29 mouse cellular contexts compared by ENCODE assay signal in genomic region chr5:147651233-147651632, GRCm38 (mm10).
A peak's percentile ranks its signal among the peaks of the same experiment; 100 is the strongest.
DNase-seq lines count a peak whose midpoint lies in the region; ATAC-seq and TF ChIP-seq lines count a peak whose summit lies in the region.
"Had no signal": no experiment of that assay in that cellular context is flagged by ENCODE, and none has a peak within 500 bp of the region (broad histone marks: within the 10 kb centered on the region; RNA-seq: fewer than 3 reads in every experiment).

No protein-coding gene starts in this region.

- no peak overlapping the region for H3K4me3 ChIP-seq in heart, adult 2 months
- H3K4me3 ChIP-seq in heart, embryonic 12.5 days = no peak overlapping the region
- H3K4me3 ChIP-seq in testis, adult 2 months (ENCODE audit: control insufficient read depth, low read depth, low read length) = peak overlapping the region; percentile 46
- no peak overlapping the region for H3K4me3 ChIP-seq in cortical plate, adult 2 months (ENCODE audit: insufficient read depth, low read length)
- H3K4me3 ChIP-seq: embryonic facial prominence, embryonic 10.5 days; embryonic facial prominence, embryonic 13.5 days; erythroblast, embryonic 14.5 days; forebrain, embryonic 12.5 days; forebrain, embryonic 15.5 days; heart, embryonic 15.5 days; hindbrain, embryonic 10.5 days; hindbrain, embryonic 13.5 days; intestine, embryonic 15.5 days had no signal

- 66% methylated on average over 14 of the region's 14 CpGs for WGBS in heart, adult 2 months
- 86% methylated on average over 14 of the region's 14 CpGs for WGBS in heart, embryonic 12.5 days

- no peak for TF ChIP-seq CTCF in heart, adult 2 months (IDR thresholded peaks at IDR 0.05)
- no peak for TF ChIP-seq CTCF in testis, adult 2 months (IDR thresholded peaks at IDR 0.05; ENCODE audit: control insufficient read depth, insufficient read depth, insufficient replicate concordance, low read depth, low read length)
- TF ChIP-seq CTCF in cortical plate, adult 2 months (IDR thresholded peaks at IDR 0.05; ENCODE audit: extremely low read depth, insufficient read depth, low read length) = no peak

- no peak for DNase-seq in heart, adult 2 months
- no peak for DNase-seq in testis, postnatal 14 days (ENCODE audit: low spot score)
- no peak for DNase-seq in lung, postnatal 25 days (ENCODE audit: low spot score)
- DNase-seq: adrenal gland, adult 8-10 months; adrenal gland, postnatal 25 days; cerebellum, adult 11 months; cerebellum, adult 2 months; cerebellum, adult 9-11 months; cerebellum, postnatal 25 days; embryo, embryonic 11 days; gastrocnemius, postnatal 10 days; heart, postnatal 10 days; heart, postnatal 36 days had no signal

- intact Hi-C loops in heart, adult 2 months (cut with DNase I) = no loop called here

- TF ChIP-seq POLR2A in heart, adult 2 months (IDR thresholded peaks at IDR 0.05; ENCODE audit: insufficient read depth, low read depth, low read length) = no peak
- no peak for TF ChIP-seq POLR2A in testis, adult 2 months (IDR thresholded peaks at IDR 0.05; ENCODE audit: control insufficient read depth, low read depth, low read length)
- no peak for TF ChIP-seq POLR2A in cortical plate, adult 2 months (IDR thresholded peaks at IDR 0.05; ENCODE audit: extremely low read depth, insufficient read depth, low read length)

- H3K27ac ChIP-seq in heart, adult 2 months = peak overlapping the region; percentile 63
- H3K27ac ChIP-seq in heart, embryonic 12.5 days (ENCODE audit: poor library complexity, severe bottlenecking) = no peak overlapping the region
- no peak overlapping the region for H3K27ac ChIP-seq in testis, adult 2 months (ENCODE audit: control insufficient read depth, insufficient read depth, low read depth, low read length)
- peak overlapping the region; percentile 23; the same call in 1 of the 2 replicates for H3K27ac ChIP-seq in cortical plate, adult 2 months (ENCODE audit: insufficient read depth, low read length)
- H3K27ac ChIP-seq: embryonic facial prominence, embryonic 10.5 days; embryonic facial prominence, embryonic 13.5 days; forebrain, embryonic 12.5 days; forebrain, embryonic 15.5 days; heart, embryonic 15.5 days; hindbrain, embryonic 10.5 days; hindbrain, embryonic 13.5 days; intestine, embryonic 15.5 days had no signal

- H3K27me3 ChIP-seq in heart, adult 2 months (ENCODE audit: control insufficient read depth, insufficient read depth, low read length) = no peaks in the 10 kb centered on the region
- H3K27me3 ChIP-seq in heart, embryonic 12.5 days (replicated peaks) = no peaks in the 10 kb centered on the region
- H3K27me3 ChIP-seq in testis, adult 2 months (ENCODE audit: control insufficient read depth, insufficient read depth, low read length) = no peaks in the 10 kb centered on the region
- H3K27me3 ChIP-seq: embryonic facial prominence, embryonic 13.5 days; forebrain, embryonic 12.5 days; forebrain, embryonic 15.5 days; heart, embryonic 15.5 days; hindbrain, embryonic 13.5 days; intestine, embryonic 15.5 days had no signal

- H3K9ac ChIP-seq in heart, adult 2 months (ENCODE audit: low read depth, low read length) = no peak overlapping the region
- H3K9ac ChIP-seq in heart, embryonic 12.5 days = no peak overlapping the region
- H3K9ac ChIP-seq: embryonic facial prominence, embryonic 13.5 days; forebrain, embryonic 12.5 days; forebrain, embryonic 15.5 days; heart, embryonic 15.5 days; hindbrain, embryonic 13.5 days; intestine, embryonic 15.5 days had no signal

- H3K4me2 ChIP-seq in heart, embryonic 12.5 days = no peak overlapping the region
- H3K4me2 ChIP-seq: embryonic facial prominence, embryonic 13.5 days; forebrain, embryonic 12.5 days; forebrain, embryonic 15.5 days; heart, embryonic 11.5 days; heart, embryonic 15.5 days; hindbrain, embryonic 13.5 days; intestine, embryonic 15.5 days had no signal

- H3K9me3 ChIP-seq in heart, embryonic 12.5 days (replicated peaks) = no peaks in the 10 kb centered on the region
- H3K9me3 ChIP-seq: embryonic facial prominence, embryonic 13.5 days; forebrain, embryonic 15.5 days; heart, embryonic 15.5 days; hindbrain, embryonic 13.5 days; intestine, embryonic 15.5 days had no signal

- no peak for ATAC-seq in heart, embryonic 12.5 days (ENCODE audit: insufficient number of reproducible peaks, low FRiP score)
- ATAC-seq: activated CD4-positive, CD25-positive, alpha-beta regulatory T cell, adult 4 months; CD4-positive, CD25-positive, alpha-beta regulatory T cell, adult 4 months; forebrain, embryonic 15.5 days; hindbrain, embryonic 16.5 days; intestine, embryonic 15.5 days had no signal

- H3K36me3 ChIP-seq in heart, adult 2 months (ENCODE audit: control insufficient read depth, insufficient read depth, low read length) = peaks cover 49% of the 10 kb centered on the region
- H3K36me3 ChIP-seq in heart, embryonic 12.5 days = peaks cover 15% of the 10 kb centered on the region
- no peaks in the 10 kb centered on the region for H3K36me3 ChIP-seq in testis, adult 2 months (ENCODE audit: control insufficient read depth, insufficient read depth, low read length)
- H3K36me3 ChIP-seq: embryonic facial prominence, embryonic 10.5 days; embryonic facial prominence, embryonic 13.5 days; forebrain, embryonic 12.5 days; forebrain, embryonic 15.5 days; hindbrain, embryonic 10.5 days; hindbrain, embryonic 13.5 days; intestine, embryonic 15.5 days had no signal

- peaks cover 14% of the 10 kb centered on the region for H3K4me1 ChIP-seq in heart, adult 2 months (ENCODE audit: control insufficient read depth, insufficient read depth, low read length)
- peaks cover 3% of the 10 kb centered on the region for H3K4me1 ChIP-seq in heart, embryonic 12.5 days (replicated peaks)
- H3K4me1 ChIP-seq in testis, adult 2 months (ENCODE audit: control insufficient read depth, insufficient read depth, low read length) = peaks cover 5% of the 10 kb centered on the region
- no peaks in the 10 kb centered on the region for H3K4me1 ChIP-seq in cortical plate, adult 2 months (ENCODE audit: control insufficient read depth, insufficient read depth, low read length)
- H3K4me1 ChIP-seq: forebrain, embryonic 12.5 days; forebrain, embryonic 15.5 days; hindbrain, embryonic 10.5 days; hindbrain, embryonic 13.5 days; intestine, embryonic 15.5 days had no signal

- no peak for TF ChIP-seq EP300 in heart, adult 2 months (IDR thresholded peaks at IDR 0.05; ENCODE audit: insufficient read depth, low read depth, low read length)

- no peaks in the 10 kb centered on the region for H3K79me2 ChIP-seq in heart, adult 2 months (replicated peaks; ENCODE audit: control insufficient read depth, insufficient read depth, low read length)

Comparison
In these comparisons a context has a peak if more than half of its experiments do, and no peak if none do; other contexts are left out.
1. H3K27ac ChIP-seq: peak in heart, adult 2 months (single experiment) and cortical plate, adult 2 months (single experiment); none in heart, embryonic 12.5 days (single experiment) and testis, adult 2 months (single experiment).